Mouse (Mus musculus): ENCODE results near the gene Defa32. TPM values are rescaled to one million over a fixed set of nuclear protein-coding genes. Genes with fewer than 3 reads are reported as not detected.

Defa32 gene
- not detected in 4 replicates for total RNA-seq (2023; ENCODE audit: inconsistent age)

DNA sequence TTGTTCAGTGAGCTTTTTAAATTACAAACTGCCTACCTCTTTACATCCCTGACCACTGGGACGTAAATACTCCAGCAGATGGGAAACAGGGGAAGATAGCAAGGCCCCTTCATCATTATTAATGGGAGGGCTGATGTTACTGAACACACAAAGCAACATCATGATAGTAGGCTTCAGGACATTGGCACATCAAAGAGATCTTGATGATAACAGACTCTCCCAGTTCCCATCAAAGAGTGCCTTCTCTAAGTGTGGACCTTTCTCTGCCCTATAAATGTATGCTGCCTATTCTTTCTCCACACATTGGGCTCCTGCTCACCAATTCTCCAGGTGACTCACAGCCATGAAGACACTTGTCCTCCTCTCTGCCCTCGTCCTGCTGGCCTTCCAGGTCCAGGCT, at the start of gene Defa32:
TSS of gene Defa32 (plus strand) at position 301 of the 400 bp plus-strand sequence.

DNA sequence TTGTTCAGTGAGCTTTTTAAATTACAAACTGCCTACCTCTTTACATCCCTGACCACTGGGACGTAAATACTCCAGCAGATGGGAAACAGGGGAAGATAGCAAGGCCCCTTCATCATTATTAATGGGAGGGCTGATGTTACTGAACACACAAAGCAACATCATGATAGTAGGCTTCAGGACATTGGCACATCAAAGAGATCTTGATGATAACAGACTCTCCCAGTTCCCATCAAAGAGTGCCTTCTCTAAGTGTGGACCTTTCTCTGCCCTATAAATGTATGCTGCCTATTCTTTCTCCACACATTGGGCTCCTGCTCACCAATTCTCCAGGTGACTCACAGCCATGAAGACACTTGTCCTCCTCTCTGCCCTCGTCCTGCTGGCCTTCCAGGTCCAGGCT, 19.9 kb upstream of the Defa32 start, which contains the start of gene Defa20:
TSS of gene Defa20 (plus strand) at position 301 of the 400 bp plus-strand sequence.

DNA sequence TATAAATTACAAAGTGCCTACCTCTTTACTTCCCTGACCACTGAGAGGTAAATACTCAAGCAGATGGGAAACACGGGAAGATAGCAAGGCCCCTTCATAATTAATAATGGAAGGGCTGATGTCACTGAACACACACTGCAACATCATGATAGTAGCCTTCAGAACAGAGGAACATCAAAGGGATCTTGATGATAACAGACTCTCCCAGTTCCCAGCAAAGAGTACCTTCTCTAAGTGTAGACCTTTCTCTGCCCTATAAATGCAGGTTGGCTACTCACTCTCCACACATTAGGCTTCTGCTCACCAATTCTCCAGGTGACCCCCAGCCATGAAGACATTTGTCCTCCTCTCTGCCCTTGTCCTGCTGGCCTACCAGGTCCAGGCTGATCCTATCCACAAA, 36.3 kb downstream of the Defa32 start, which contains the start of gene Defa37:
TSS of gene Defa37 (plus strand) at position 301 of the 400 bp plus-strand sequence.

Other genes with a start within 250 kb of the Defa32 start
- not detected in 4 replicates for gene Defa27, start 213.5 kb upstream of the Defa32 start, total RNA-seq (2023; ENCODE audit: inconsistent age)
- gene Defa29, start 202.0 kb upstream of the Defa32 start, total RNA-seq (2023; ENCODE audit: inconsistent age): not detected in 4 replicates
- not detected in 4 replicates for gene Defa2, start 150.5 kb upstream of the Defa32 start, total RNA-seq (2023; ENCODE audit: inconsistent age)
- gene Defa33, start 137.2 kb upstream of the Defa32 start, total RNA-seq (2023; ENCODE audit: inconsistent age): not detected in 4 replicates
- not detected in 4 replicates for gene Defa36, start 101.6 kb upstream of the Defa32 start, total RNA-seq (2023; ENCODE audit: inconsistent age)
- not detected in 4 replicates for gene Gm7849, start 72.5 kb upstream of the Defa32 start, total RNA-seq (2023; ENCODE audit: inconsistent age)
- gene Defa20, start 19.8 kb upstream of the Defa32 start, total RNA-seq (2023; ENCODE audit: inconsistent age): not detected in 4 replicates
- not detected in 4 replicates for gene Defa37, start 36.4 kb downstream of the Defa32 start, total RNA-seq (2023; ENCODE audit: inconsistent age)
- gene Defa28, start 54.0 kb downstream of the Defa32 start, total RNA-seq (2023; ENCODE audit: inconsistent age): not detected in 4 replicates
- gene Gm7861, start 65.5 kb downstream of the Defa32 start, total RNA-seq (2023; ENCODE audit: inconsistent age): not detected in 4 replicates
- gene Defa26, start 89.2 kb downstream of the Defa32 start, total RNA-seq (2023; ENCODE audit: inconsistent age): not detected in 4 replicates
- gene Defa17, start 126.7 kb downstream of the Defa32 start, total RNA-seq (2023; ENCODE audit: inconsistent age): not detected in 4 replicates
- gene Defa34, start 136.8 kb downstream of the Defa32 start, total RNA-seq (2023; ENCODE audit: inconsistent age): not detected in 4 replicates
- not detected in 4 replicates for gene AY761184, start 174.6 kb downstream of the Defa32 start, total RNA-seq (2023; ENCODE audit: inconsistent age)
- not detected in 4 replicates for gene Defa24, start 205.5 kb downstream of the Defa32 start, total RNA-seq (2023; ENCODE audit: inconsistent age)

Data from B cell, adult (primary cell).